Mouse (Mus musculus) lung, postnatal 0 days (tissue): ENCODE measurements around the gene Rpl19. TPM values are rescaled to one million over a fixed set of nuclear protein-coding genes. Genes with fewer than 3 reads are reported as not detected.

Experiments
- ATAC-seq: fragments of 200-750 bp; cut with Nextera tagmentation; 2 replicates; pipeline ENCODE4 v1.8.0; 2017; ENCODE audit warnings: moderate library complexity
- DNase-seq: peaks from one replicate; pipeline ENCODE4 v3.0.0-alpha.2; 2016; ENCODE audit warnings: low spot score
- H3K27ac ChIP-seq: fragments of 300-500 bp; sonication (generic); 2 replicates; pipeline ENCODE4 v1.5.1; 2014; ENCODE audit warnings: antibody characterized with exemption, mild to moderate bottlenecking, low read length, mixed read lengths
- H3K27me3 ChIP-seq: fragments of 300-500 bp; sonication (generic); replicated peaks from 2 replicates; pipeline ENCODE4 v1.6.1; 2014; ENCODE audit warnings: low read length, mixed read lengths; ENCODE audit not compliant: insufficient read depth
- H3K36me3 ChIP-seq: fragments of 300-500 bp; sonication (generic); 2 replicates; pipeline ENCODE4 v1.6.1; 2014; ENCODE audit warnings: low read length, mixed read lengths; ENCODE audit not compliant: insufficient read depth
- H3K4me1 ChIP-seq: fragments of 300-500 bp; sonication (generic); 2 replicates; pipeline ENCODE4 v1.6.1; 2014; ENCODE audit warnings: antibody characterized with exemption, low read depth, low read length, mixed read lengths; ENCODE audit not compliant: insufficient read depth
- H3K4me2 ChIP-seq: fragments of 300-500 bp; sonication (generic); replicated peaks from 2 replicates; pipeline ENCODE4 v1.6.1; 2014; ENCODE audit warnings: low read depth, mild to moderate bottlenecking, low read length, moderate library complexity, mixed read lengths
- H3K4me3 ChIP-seq: fragments of 300-500 bp; sonication (generic); 2 replicates; pipeline ENCODE4 v1.5.1; 2014; ENCODE audit warnings: low read depth, low read length
- H3K9ac ChIP-seq: fragments of 300-500 bp; sonication (generic); replicated peaks from 2 replicates; pipeline ENCODE4 v1.6.1; 2014; ENCODE audit warnings: low read depth, mild to moderate bottlenecking
- H3K9me3 ChIP-seq: fragments of 300-500 bp; sonication (generic); 2 replicates; pipeline ENCODE4 v1.6.1; 2016; ENCODE audit warnings: low read length, mixed read lengths
- CTCF ChIP-seq: IDR thresholded peaks from 2 replicates; pipeline ENCODE4 v1.5.1; 2016; ENCODE audit warnings: antibody characterized with exemption, mild to moderate bottlenecking
- EP300 ChIP-seq: IDR thresholded peaks from 2 replicates; pipeline ENCODE4 v1.6.1; 2016; ENCODE audit warnings: antibody characterized with exemption, mild to moderate bottlenecking, control low read depth
- WGBS: fragments of 180-500 bp; shearing (Covaris S2); extraction: QIAGEN DNeasy Blood & Tissue Kit; methylation state at CpG from one replicate; pipeline ENCODE4 v1.1.7; 2014; 5-methylcytosine and 5-hydroxymethylcytosine counted together
- polyA plus RNA-seq: library from polyadenylated mRNA; unstranded; fragments of >200 nt; fragmentation: Nextera tagmentation; extraction: Ambion mirVana; gene quantifications from 2 replicates; pipeline ENCODE4 v1.2.1, GENCODE M21; 2015

Rpl19 gene
- polyA plus RNA-seq, 1 experiment from 2014 or later, result 817 TPM

- Histone ChIP-seq H3K4me2 (no peak overlapping the region), H3K9me3 (no peaks in the 10 kb centered on the region), H3K4me3 (no peak overlapping the region), H3K27ac (no peak overlapping the region), H3K4me1 (peaks cover 14% of the 10 kb centered on the region; the same call in 1 of the 2 replicates), H3K27me3 (no peaks in the 10 kb centered on the region), H3K9ac (no peak overlapping the region), H3K36me3 (no peaks in the 10 kb centered on the region)
- DNase-seq, result peak; percentile 41
- ATAC-seq, result no peak
- 56% methylated on average over 1 of the region's 1 CpGs for WGBS
- TF ChIP-seq CTCF (peak; percentile 27), EP300 (no peak)
Observed at GRCm38 (mm10) chr11:98020710-98021109, 5.8 kb upstream of the Rpl19 start.

- H3K4me1 ChIP-seq, result peaks cover 14% of the 10 kb centered on the region; the same call in 1 of the 2 replicates
- no peak overlapping the region for H3K27ac ChIP-seq
- H3K9ac ChIP-seq, result no peak overlapping the region
- no peaks in the 10 kb centered on the region for H3K27me3 ChIP-seq
- H3K4me3 ChIP-seq, result no peak overlapping the region; the same call in 1 of the 2 replicates
- peak overlapping the region; percentile 96 for H3K4me2 ChIP-seq
- 23% methylated on average over 2 of the region's 2 CpGs for WGBS
- DNase-seq, result no peak
- TF ChIP-seq EP300, result no peak
- TF ChIP-seq CTCF, result no peak
- no peak for ATAC-seq
- no peaks in the 10 kb centered on the region for H3K36me3 ChIP-seq
- H3K9me3 ChIP-seq, result no peaks in the 10 kb centered on the region
Observed at GRCm38 (mm10) chr11:98021118-98021517, 5.4 kb upstream of the Rpl19 start.

DNA sequence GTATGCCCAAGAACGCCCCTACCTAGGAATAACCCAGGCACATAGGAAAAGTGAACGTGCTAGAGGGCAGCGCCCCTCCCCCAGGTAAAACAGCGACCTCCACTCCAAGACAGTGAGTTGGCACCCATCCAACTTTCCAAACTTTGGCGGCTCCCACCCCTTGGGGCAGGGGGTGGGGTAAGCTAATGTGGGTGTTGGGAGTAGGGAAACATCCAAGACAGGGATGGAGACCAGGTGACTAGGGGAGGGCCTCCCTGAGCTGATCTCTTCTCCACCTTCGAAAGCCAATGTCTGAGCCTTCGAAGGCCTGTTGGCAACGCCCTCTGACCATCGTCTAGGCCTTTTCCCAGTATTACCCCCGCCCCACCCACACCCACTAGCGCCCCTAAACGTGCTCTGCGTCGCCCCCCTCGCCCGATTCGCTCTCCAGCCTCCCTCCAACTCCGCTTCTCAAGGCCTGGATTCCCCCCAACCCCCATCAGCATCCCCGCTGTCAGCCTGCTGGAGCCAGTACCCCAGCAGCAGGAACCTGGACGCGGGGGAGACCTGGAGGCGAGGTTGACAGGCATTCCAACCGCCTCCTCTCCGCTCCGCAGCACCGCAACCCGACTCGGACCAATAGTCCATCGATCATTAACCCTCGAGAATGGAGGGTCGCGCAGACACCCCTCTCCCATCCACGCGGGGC, 4.8 kb upstream of the Rpl19 start:
- Histone ChIP-seq H3K36me3 (no peaks in the 10 kb centered on the region), H3K27me3 (no peaks in the 10 kb centered on the region), H3K9me3 (no peaks in the 10 kb centered on the region), H3K4me1 (peaks cover 14% of the 10 kb centered on the region; the same call in 1 of the 2 replicates), H3K4me2 (peak overlapping the region; percentile 96), H3K9ac (peak overlapping the region; percentile 50), H3K4me3 (peak overlapping the region; percentile 58), H3K27ac (peak overlapping the region; percentile 85)
- peak; percentile 34 for DNase-seq
- ATAC-seq, result no peak
- no peak for TF ChIP-seq EP300
- 0 out of 2 replicates have a peak, but pooled peaks have one; percentile 1 for TF ChIP-seq CTCF
- 4% methylated on average over 32 of the region's 34 CpGs for WGBS

GRCm38 (mm10) chr11:98022253-98022554, 4.3 kb upstream of the Rpl19 start:
- no peak for DNase-seq

GRCm38 (mm10) chr11:98022555-98023371, 3.7 kb upstream of the Rpl19 start, which contains the start of gene Cacnb1:
Gene Cacnb1 (minus strand): TSS chr11:98023034.
- Histone ChIP-seq H3K27ac (peak within 1 kb of the TSS; percentile 85), H3K4me2 (peak within 1 kb of the TSS; percentile 96), H3K27me3 (no peaks in the 10 kb centered on the region), H3K4me1 (peaks cover 14% of the 10 kb centered on the region; the same call in 1 of the 2 replicates), H3K36me3 (no peaks in the 10 kb centered on the region), H3K9ac (peak within 1 kb of the TSS; percentile 50), H3K9me3 (no peaks in the 10 kb centered on the region), H3K4me3 (peak within 1 kb of the TSS; percentile 58)
- 2% methylated on average over 28 of the region's 52 CpGs for whole genome bisulfite sequencing
- peak; percentile 70 for ATAC-seq
- TF ChIP-seq EP300 (no peak), CTCF (0 out of 2 replicates have a peak, but pooled peaks have one; percentile 2)
- peak; percentile 86 for DNase-seq

More at GRCm38 (mm10) chr11:98022253-98022554, 4.3 kb upstream of the Rpl19 start:
- H3K36me3 ChIP-seq, result no peaks in the 10 kb centered on the region
- WGBS, result under 1% methylated on average over 21 of the region's 23 CpGs
- H3K4me3 ChIP-seq, result peak overlapping the region; percentile 58
- TF ChIP-seq CTCF (no peak), EP300 (no peak)
- peak overlapping the region; percentile 85 for H3K27ac ChIP-seq
- H3K9ac ChIP-seq, result peak overlapping the region; percentile 50
- no peaks in the 10 kb centered on the region for H3K9me3 ChIP-seq
- no peaks in the 10 kb centered on the region for H3K27me3 ChIP-seq
- peak overlapping the region; percentile 96 for H3K4me2 ChIP-seq
- peaks cover 14% of the 10 kb centered on the region; the same call in 1 of the 2 replicates for H3K4me1 ChIP-seq
- no peak for ATAC-seq

DNA sequence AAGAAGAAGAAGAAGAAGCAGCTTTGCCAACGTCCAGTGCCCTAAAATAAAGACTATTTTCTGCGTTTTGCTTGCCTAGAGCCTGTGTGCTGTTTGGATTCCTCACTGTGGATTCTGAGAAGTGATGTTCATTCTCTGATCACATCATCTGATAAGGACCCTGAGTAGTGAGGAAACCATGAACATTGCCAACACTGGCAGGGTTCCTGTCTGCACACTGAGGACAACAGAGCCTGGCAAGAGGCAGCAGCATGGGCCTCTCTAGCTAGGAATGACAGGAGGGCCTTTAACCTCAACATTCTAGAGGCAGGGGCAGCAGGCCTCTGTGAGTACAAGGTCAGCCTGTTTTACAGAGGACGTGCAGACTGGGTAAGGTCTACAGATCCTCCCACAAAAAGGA, 2.0 kb upstream of the Rpl19 start:
- H3K4me1 ChIP-seq, result peaks cover 14% of the 10 kb centered on the region; the same call in 1 of the 2 replicates
- no peak for TF ChIP-seq EP300
- no peak for TF ChIP-seq CTCF
- WGBS, result 86% methylated on average over 3 of the region's 3 CpGs

More for the DNA sequence above, 2.0 kb upstream of the Rpl19 start:
- no peak overlapping the region for H3K9ac ChIP-seq
- H3K36me3 ChIP-seq, result 0 out of 2 replicates have a peak, but pooled peaks cover 3% of the 10 kb centered on the region
- ATAC-seq (no peak), DNase-seq (no peak)
- no peak overlapping the region for H3K27ac ChIP-seq
- H3K9me3 ChIP-seq, result no peaks in the 10 kb centered on the region
- H3K4me2 ChIP-seq, result no peak overlapping the region
- no peak overlapping the region for H3K4me3 ChIP-seq
- H3K27me3 ChIP-seq, result no peaks in the 10 kb centered on the region
